Mouse (Mus musculus) cerebellum, adult 11-12 months (tissue): ENCODE measurements at regions not wholly inside any gene's neighbourhood (a gene's known extent, or its start where the extent isn't known, plus 50 kb on each side); places are given as distances from the start of the nearest gene placed in this dataset.

Experiments used
- DNase-seq: peaks from one replicate; pipeline ENCODE4 v3.0.0; 2022

DNA sequence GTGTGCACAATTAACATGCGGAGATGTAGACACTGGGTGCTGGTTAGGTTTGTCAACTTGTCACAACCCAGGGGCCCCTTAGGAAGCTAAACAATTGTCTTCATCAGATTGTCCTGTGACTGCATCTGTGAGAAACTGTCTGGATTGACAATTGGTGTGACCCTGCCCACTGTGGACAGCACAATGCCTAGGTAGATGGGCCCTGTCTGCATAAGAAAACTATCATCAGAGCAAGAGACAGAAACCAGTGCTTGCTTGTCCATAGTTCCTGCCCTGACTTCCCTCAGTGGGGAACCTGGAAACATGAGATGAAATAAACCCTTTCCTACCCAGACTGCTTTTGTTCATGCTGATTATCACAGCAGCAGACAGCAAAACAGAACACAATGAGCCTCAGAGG is 63.5 kb upstream of the Tyw5 start:
- no peak for DNase-seq

DNA sequence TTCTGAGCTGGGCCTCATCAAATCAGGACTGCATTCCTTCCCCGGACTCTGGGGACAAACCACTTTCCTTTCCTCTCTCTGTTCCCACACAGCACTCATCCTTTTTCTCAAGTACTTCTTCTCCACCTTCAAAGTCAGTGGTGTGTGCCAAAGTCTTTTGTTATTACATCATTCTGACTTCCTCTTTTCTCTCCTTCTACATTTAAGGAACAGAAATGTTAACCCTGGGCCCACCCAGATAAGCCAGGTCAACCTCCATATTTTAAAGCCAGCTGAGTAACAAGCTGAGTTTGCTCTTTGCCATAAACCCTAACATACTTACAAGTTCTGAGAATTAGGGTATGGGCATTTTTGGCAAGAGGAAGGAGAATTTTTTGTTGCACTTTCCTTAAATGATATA is 65.3 kb upstream of the Tyw5 start:
- DNase-seq: no peak

DNA sequence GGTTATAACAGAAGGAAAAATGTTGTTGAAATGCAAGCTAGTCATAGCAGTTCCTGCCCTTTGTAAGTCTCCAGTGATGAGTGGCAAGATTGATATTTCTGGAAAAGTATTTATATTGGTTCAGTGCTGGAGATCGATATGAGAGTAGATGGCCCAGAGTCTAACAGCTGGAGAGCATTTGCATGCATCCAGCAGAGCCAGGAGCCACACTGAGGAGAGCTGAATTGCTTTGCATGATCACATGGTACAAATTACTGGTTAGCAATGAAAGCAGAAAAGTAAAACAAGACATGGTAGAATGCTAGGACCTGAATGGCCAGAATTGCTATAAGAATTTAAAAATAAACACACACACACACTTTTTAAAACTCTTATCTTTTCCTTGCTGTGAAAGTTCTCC is 70.8 kb upstream of the Tyw5 start:
- DNase-seq: no peak

DNA sequence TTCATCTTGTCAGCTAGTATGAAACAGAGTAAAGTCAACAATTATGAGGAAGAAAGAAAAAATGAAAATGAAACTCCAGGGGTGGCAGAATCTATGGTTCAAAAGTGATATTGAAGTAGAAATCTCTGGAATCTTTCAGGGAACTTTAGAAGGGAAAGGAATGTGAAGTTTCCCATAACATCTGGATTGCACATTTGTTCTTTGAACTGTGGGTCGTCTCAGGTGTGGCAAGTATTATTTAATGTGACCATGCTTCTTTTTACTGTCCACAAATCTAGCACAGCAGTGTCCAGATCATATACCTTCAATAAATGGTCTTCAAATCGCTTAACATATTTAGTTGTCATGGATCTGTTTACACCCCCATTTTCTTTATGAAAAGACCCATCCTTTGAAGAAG is 71.2 kb upstream of the Tyw5 start:
- no peak for DNase-seq

DNA sequence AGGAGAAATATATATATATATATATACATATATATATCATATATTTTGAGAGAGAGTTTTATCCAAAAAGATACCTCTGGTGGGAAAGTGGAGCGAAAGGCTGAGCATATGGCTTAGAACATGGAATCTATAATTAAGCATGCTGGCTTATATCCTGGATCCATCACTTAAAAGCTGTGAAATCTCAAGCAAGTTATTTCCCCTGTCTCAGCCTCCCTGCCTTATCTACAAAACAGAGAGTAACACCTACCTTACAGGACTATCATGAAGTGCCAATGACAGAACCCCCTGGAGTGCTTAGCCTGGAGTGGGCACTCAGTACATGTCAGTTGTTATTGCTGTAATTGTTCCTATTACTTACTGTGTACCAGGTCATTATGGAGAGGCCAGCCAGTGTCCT is 71.9 kb upstream of the Tyw5 start:
- no peak for DNase-seq

DNA sequence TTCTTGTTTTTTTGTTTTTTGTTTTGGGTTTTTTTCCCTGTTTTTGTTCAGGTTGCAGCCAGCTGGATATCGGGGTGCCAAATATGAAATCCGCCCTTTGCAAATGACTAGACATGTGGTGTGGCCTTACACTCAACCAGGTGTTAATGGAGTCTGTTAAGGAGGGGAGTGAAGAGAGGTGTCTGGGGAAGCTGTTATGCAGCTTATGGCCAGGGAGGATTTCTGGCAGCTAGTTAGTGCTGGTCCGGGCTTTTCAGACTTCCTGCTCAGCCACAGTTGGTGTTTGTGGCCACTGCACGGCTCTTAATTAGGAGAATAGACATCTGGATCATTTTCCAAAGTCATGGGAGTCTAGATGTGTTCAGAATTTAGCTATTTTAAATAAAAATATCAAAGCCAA is 72.7 kb upstream of the Tyw5 start:
- DNase-seq: no peak

DNA sequence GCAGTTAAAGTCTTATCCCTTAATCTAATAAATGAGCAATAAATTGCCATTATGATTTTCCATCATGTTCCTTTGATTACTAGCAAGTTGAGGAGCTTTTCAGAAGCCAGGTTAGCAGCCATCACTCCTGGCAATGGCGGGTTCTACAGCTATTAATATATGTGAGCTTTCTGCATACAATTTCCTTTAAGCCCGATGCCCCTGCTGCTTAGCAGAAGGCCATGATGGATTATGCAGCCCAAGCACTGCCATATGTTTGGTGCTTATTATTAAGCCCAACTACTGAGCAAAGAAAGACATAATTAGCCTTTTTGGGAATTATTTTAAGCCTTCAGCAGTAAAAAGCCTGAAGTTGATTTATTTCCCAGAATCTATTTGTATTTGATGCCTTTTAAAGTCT is 82.3 kb upstream of the Tyw5 start:
- DNase-seq: no peak

DNA sequence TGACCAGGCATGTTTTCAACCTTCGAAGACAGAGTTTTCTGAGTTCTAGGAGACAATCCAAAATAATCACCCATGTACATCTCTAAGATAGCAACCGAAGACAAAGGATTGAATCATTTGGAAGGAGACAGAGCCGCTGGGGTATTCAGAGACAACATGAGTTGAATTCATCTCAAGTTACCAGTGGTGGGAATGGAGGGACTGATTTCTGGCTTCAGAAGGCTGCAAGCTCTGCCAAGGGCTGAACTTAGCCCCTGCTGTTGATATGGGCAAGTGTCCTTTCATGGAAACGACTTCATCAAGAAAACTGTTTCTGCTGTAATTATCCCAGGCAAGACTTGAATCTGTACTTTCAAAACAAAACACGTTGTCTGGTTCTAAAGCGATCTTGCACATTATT is 82.7 kb upstream of the Tyw5 start:
- no peak for DNase-seq

DNA sequence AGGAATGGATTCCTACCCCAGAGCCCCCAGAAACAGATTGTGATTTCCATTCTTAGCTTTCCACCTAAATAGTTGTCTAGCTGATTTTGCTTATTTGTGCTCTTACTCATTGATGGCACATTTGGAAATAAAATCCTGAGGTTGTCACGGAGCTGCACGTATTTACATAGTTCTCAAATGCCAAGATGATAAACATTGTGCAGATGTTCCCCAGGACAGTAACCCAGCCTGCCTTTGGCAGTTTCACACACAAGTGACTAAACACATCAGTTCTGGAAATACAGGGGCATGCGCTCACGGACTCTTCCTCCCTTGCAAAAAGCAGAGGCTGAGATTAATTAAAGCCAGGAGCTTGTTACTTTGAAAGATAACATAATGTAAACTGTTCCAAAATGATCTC is 83.1 kb upstream of the Tyw5 start:
- DNase-seq: no peak

DNA sequence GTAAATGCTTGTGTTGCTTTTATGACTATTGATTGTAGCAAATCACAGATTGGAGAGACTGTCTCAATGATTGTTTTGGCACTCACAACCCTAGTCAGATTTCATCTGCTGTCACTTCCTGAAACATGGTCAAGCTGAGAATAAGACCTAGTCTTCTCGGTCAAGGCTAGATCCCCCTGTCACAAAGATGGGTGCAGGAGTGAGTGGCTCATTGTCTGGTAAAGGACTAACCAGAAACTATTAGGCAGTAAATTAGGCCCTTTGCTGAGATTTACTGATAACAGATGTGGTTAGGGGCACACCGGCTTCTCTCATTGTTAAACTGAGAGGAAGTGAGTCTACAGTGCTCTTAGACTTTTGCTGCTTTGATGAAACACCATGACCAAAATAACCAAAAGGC is 85.8 kb upstream of the Tyw5 start:
- DNase-seq: no peak

DNA sequence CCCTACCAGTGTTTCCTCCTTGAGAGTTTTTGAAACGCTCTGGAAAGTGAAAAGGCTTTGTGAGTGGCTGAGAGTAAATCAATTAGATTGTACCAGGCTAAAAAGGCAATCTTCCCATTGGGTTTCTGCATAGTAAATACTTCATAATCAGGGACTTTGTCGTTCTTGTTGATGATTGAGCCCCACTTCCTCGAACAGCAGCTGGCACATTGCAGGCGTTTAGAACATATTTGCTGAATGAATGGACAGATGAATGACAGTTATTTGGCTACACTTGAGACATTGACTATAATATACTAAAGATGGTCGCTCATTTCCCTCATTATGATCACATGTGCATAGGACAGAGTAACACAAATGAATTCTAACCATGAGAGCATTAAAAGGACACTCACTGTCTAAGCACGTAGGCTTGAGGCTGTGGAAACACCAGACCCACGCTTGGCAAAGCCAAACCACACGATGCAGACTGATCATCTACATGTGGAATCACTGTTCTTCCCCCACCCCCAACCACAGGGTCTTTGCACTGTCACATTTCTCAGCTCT is 90.7 kb upstream of the Tyw5 start:
- DNase-seq: no peak

DNA sequence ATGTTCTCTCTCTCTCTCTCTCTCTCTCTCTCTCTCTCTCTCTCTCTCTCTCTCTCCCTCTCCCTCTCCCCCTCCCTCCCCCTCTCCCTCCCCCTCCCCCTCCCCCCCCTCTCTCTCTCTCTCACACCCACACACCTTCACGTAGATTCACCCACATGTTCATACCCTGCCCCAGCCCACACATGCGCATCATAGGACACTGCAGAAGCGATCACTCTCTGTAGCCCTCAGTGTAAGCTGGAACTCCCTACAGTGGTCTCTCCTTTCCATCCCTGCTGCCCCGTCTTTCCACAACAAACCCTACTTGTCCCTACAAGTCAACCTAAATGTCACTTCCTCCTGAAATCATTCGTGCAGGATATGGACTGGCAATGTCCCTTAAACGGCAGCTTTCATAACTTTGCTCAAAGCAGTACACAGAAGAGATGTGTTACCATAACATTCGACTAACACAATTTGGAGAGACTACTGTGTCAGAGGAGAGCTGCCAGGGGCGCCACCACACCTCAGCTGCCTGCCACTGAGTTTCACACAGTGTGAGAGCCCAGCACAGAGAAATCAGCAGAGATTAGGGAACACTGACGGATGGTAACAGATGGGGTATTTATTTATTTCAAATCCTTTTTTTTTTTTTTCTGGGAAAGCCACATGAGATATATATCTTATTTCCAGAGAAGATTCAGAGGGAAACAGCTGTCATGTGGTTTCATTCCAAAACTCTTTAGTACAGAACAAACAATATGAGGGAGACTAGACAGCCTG is 103.6 kb upstream of the Tyw5 start:
- no peak for DNase-seq

DNA sequence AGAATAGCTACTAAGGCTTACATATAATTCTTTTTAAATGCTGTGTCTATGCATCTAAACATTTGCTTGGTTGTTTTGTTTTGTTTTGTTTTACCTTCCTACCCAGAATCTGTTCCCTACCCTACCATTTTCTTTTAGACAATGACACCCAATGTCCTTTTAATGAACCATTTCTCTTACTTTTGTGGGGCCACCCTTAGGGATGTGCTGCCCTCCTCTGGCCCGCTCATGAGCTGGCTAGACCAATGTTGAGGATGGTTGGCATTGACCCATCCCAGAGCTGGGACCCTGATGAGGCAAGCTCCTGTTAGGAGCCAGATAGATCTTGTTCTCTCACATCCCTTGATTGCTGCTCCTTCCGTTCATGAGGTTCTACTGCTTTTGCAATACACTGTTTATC is 105.0 kb upstream of the Tyw5 start:
- DNase-seq: no peak

DNA sequence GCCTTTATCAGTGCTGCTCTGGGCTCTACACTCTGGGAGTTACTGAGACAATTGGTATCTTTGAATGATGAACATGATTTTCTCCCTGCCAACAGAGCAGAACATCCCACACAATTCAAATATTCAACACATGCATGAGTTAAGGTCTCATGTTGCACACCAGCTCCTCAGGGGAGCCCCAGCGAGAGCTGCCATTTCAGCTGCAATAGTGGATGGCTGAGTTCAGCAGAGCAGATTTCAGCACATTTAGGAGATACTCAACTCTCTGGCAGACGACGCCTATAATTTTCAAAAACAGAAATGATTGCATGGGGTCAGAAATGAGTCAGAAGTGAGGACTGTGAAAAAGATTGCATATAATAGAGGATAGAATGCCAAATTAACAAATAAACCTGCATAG is 105.6 kb upstream of the Tyw5 start:
- DNase-seq: no peak

DNA sequence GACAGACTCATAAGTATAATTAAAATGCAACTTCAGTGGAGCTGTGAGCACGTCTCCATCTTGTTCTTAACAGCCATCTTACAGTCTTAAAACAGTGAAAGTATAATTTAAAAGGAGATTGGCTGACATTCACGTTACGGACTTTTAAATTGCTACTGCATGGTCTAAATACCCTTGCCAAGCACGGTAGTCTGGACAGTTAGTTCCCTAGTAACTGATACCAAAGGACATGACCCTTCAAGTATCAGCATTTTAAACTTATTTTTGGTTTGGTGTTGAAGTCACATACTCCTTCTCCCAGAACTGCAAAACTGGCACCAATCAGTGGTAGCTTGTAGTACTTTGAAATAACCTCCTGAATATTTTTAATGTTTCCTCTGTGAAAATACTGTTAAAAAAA is 119.1 kb upstream of the Tyw5 start:
- DNase-seq: no peak

DNA sequence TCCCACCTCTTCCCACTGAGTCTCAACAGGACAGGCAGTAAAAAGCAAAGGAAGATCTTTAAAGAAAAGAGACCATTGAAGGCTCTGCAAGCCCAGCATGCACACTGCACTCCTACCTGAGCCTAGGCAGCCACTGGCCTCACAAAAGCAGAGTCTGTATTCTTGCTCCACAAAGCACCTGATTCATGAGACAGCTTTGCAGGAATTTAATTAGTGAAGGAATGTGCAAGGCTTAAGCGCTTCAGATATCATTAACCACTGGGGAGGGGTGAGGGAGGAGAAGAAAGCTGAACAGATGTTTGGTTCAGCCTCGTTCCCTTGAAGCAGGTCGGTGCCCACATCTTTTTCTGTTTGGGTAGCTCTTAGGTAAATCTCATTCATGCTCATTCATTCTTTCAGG is 121.8 kb upstream of the Tyw5 start:
- DNase-seq: no peak

DNA sequence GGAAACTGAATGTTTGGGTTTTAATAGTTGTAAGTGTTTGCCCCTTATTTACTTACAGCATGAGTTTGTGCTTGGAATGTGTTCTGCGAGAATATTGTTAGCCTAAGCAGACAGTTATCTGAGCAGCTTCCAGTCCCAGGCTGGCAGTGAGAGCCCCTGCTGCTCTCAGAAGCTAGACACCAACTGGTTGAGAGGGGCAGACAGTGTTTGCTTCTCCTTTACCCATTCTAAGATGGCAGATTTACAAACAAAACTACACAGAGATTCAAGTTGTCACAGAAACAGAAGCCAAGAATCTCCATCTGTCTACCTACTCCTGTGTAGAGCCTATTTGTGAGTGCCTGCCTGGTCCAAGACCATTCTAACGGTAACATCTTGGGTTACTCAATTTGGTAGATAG is 122.4 kb upstream of the Tyw5 start:
- no peak for DNase-seq

DNA sequence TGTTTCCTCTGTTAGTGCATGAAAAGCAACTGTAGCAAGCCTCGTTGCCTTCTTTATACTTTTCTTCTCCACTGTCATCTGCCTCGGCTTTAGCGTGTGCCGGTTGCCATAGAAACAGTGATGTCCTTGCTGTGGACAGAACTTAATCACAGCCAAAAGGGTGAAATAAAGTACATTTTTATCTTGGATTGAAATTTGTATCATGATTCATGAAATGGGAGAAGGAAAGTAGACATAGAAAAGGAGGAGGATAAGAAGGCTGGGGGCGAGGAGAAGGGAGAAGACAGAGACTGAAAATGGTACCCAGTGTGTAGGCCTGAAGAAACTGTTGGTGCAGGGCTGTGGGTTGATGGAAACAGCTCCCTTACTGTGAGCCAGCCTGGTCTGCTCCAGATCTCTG is 130.5 kb upstream of the Tyw5 start:
- DNase-seq: no peak

DNA sequence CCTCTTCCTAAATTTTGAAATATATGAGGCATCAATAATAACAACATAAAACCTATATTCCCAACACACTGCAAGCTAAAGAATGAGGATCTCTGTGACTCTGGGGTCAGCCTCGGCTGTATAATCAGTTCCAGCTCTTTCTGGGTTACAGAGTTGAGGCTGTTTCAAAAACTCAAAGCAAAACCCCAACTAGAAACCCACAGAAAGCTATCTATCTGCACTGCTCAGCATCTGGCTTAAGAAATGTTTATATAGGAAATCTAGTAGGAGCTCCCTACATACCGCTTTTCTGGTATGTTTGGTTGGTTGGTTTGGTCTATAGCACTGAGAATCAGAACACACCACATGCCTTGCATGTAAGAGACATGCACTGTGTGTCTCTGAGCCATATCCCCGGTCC is 137.8 kb upstream of the Tyw5 start:
- no peak for DNase-seq

DNA sequence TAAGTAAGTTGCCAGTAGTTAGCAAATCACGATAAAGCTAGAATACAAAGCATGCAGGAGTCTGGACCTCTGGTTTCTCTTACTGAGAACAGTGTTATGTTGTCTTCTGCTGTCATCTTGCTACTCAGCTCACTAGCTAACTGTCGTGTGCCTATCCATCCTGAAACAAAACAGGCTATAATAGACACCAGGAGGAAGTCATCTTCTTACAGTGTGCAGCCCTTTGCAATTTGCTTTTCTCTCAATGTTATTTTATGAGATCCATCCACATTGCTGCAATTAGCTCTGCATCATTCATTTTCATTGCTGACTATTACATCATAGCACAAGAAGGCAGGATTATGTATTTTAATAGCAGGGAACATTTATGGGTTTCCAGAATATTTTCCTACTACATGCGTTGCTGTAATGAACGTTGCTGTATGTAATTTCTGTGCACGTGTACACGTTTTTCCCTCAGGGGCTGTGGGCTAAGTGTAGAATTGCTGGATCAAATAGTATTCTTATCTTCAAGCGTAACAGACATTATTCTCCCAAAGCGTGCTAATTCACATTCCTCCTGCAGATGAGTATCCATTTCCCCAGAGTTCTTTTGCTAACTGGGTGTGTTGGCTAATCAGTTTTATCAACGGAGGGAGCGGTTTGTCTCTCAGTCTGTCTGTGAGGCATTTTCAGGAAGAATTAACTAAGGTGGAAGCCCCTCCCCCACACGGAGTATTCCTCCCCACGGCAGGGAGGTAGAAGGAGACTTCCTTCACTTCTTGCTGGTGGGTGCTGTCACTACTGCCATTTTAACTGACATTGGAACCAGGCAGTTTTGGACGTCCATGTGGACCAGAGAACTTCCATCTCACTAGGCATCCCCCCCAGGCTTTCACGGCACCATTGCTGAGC is 139.1 kb upstream of the Tyw5 start:
- no peak for DNase-seq

DNA sequence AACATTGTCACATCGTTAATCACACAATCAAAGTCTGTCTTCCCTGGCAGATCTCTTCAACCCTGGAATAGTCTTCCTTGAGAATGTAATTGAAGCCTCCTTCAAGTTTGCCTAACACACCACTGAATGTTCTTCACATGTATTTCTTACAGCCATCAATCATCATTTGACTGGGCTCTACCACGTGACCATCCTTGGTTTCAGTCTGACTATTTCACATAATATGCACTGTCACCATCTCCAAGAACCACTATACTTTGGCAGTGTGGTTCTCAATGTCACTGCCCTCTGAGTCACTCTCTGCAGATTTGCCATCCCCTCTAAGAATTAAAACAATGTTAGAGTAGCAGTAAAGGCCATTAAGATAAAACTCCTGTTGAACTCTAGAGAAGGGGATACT is 154.6 kb upstream of the Tyw5 start:
- DNase-seq: no peak

DNA sequence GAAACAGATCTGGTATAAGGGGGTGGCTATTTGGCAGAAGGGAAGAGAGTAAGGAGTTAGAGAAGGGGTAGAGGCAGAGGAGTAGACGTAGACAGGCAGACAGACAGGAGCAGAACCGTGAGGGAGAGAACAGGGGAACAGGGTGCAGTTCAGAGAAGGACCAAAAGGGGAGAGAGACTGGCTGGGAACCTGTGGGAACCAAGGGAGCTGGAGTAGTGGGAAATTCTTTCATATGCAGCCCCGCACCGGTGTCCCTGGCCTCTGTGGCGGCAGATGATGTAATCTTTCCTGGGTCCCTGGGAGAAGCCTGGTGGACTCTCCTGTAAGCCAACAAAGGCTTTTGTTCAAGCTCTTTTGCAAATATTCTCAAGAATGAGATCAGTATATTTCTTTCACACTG is 157.8 kb upstream of the Tyw5 start:
- no peak for DNase-seq

DNA sequence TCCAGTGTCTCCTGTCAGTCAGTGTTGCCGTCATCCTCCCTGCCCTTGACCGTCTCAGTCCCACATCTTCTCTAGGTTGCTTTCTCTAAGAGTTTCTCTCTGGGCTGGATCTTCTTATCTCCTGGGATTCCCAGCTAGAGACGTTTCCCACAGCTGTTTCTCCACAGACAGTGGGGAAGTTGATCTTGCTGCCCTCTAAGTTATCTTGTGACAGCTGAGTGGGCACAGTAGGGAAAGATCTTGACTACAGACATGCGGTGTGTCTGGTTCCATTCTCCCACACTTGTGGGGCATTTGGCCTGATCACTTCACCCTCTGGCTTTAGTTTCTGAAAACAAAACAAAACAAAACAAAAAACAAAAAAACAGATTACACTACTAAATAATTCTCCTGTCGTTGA is 165.2 kb upstream of the Tyw5 start:
- no peak for DNase-seq

DNA sequence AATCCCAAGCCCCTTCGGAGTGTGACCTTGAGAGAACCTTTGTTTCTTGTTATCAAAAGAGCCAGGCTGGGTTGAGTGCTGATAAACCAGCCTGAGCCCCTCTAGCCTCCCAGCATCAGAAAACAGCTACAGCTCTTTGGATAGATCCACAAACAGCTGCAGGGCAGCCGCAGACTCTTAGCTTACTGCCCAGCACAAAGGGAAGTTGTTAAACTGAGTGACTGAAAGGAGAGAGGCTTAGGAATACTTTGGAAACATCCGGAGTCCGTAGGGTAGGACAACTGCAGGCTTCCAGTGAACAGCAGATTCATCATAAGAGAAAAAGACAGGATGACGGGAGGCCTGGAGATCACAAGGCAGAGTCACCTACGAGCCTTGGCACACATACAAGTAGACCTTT is 166.9 kb upstream of the Tyw5 start:
- no peak for DNase-seq
